Mouse (Mus musculus) left cerebral cortex, adult 2 months (tissue): Measurements from ENCODE around the gene Prpf6. TPM values are rescaled to one million over a fixed set of nuclear protein-coding genes. Genes with fewer than 3 reads are reported as not detected.

Source experiments
- DNase-seq, 2 experiments: peaks; one replicate each; pipeline ENCODE4 v3.0.0; 2021 to 2022; ENCODE audit warnings: low spot score in 2 of 2, mixed read lengths in 1 of 2; ENCODE audit errors: extremely low spot score in 1 of 2
- H3K27ac ChIP-seq: fragments of 200-600 bp; 2 replicates; pipeline ENCODE4 v1.8.1; 2022
- H3K4me3 ChIP-seq: fragments of 200-600 bp; 2 replicates; pipeline ENCODE4 v1.8.1; 2022
- CTCF ChIP-seq: fragments of 200-600 bp; IDR thresholded peaks from 2 replicates; pipeline ENCODE4 v1.8.1; 2022; ENCODE audit warnings: antibody characterized with exemption, mild to moderate bottlenecking, moderate library complexity
- intact Hi-C: fragments of 180-260 bp; cut with DNase I; formaldehyde crosslinking; loops from one replicate; pipeline ENCODE4 v1.15.1; 2025
- long read RNA-seq, 2 experiments: library from polyadenylated mRNA; stranded (forward); transcript quantifications; one replicate each; pipeline ENCODE4 v2.0.0; 2021; ENCODE audit warnings: borderline mapping rate in 2 of 2
- total RNA-seq, 2 experiments: library from RNA; stranded (reverse); gene quantifications; 2 replicates each; pipeline ENCODE4 v1.2.3; 2021

The Prpf6 gene
- total RNA-seq, result 10 to 100 TPM; 54.4 to 57.4 TPM
- long read RNA-seq, experiment 1, transcript Prpf6-201 (21 exons, 3,054 nt), result major isoform, 49 of 56 reads
- long read RNA-seq, experiment 1, partial matches to known transcripts, result 5 of 56 reads
- long read RNA-seq, experiment 1, other reads (novel, unspliced or antisense), result 2 of 56 reads
- long read RNA-seq, experiment 2, transcript Prpf6-201 (21 exons, 3,054 nt), result major isoform, 34 of 39 reads
- long read RNA-seq, experiment 2, partial matches to known transcripts, result 1 of 39 reads
- long read RNA-seq, experiment 2, other reads (novel, unspliced or antisense), result 4 of 39 reads

DNA sequence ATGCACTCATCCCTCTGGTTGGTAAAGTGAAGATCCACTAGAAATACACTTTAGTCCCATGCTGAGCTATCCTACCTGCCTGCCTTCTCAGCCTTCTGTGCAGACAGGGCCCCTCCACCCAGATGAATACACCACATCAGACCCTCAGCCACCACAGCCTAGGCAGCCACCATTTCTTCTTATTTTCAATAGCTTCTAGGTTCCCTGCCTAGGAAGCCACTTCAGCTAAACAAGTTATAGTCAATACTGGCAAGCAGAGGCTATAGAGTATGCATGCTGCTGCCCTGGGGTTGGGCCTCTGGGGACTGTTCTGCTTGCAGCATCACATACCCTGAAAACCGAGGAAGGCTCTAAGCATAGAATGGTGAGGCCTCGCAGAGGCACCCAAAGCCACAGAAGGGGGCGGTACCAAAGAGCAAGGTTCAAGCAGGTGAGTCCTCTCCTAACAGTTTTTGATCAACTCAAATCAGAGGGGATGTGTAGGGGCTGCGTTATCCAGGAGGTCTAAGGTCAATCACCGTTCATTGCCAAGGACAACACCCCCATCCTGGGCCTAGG, at the start of gene Prpf6:
Prpf6 (plus strand) TSS at position 341 of the 558 bp plus-strand sequence.
- DNase-seq, result peak in 1 of 2 experiments; percentile 12
- intact Hi-C loops, result loop anchor here (2.0 kb wide), 1 partner anchor 71 kb away; the partner anchor contains the start of gene Dnajc5
- Histone ChIP-seq H3K27ac (peak within 1 kb of the TSS; percentile 97), H3K4me3 (peak within 1 kb of the TSS; percentile 98)
- no peak for TF ChIP-seq CTCF

DNA sequence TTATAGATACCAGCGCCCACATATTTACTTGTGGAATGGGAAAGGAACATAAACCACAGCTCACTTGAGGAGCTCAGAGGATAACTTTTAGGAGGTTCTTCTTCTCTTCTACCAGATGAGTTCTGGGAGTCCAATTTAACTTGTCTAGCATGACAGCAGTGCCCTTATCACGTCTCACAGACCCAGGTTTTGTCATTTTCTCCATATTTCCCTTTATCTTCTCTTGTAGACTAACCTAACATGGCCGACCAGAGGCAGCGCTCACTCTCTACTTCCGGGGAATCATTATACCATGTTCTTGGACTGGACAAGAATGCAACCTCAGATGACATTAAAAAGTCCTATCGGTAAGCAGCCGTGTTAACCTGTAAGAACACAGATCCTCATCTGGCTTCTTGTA, 45.5 kb upstream of the Prpf6 start:
- no peak for DNase-seq
- Histone ChIP-seq H3K27ac (no peak overlapping the region), H3K4me3 (no peak overlapping the region)
- no peak for TF ChIP-seq CTCF
- intact Hi-C loops, result no loop called here

DNA sequence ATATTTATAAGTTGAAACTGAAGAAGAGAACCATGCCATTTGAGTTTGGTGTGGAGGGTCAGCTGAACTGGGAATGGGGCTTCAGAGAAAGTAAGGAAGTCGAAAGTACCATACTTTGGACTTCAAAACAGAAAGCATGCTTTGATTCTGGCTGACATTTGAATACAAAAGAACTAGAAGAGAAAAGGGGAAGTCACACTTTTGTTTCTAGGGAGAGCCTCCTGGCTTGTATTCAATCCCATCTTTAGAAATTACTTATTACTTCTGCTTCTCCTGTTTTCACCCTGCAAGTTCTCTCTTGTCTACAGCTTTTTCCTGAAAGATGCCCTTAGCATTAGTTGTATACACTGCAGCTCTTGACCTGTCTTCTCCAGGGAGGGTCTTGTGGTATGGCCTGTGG, 43.4 kb upstream of the Prpf6 start:
- no peak for DNase-seq
- Histone ChIP-seq H3K4me3 (no peak overlapping the region), H3K27ac (no peak overlapping the region)
- intact Hi-C loops, result no loop called here
- TF ChIP-seq CTCF, result no peak

GRCm38 (mm10) chr2:181548682-181549081, 43.0 kb upstream of the Prpf6 start:
- Histone ChIP-seq H3K27ac (no peak overlapping the region), H3K4me3 (no peak overlapping the region)
- no peak for DNase-seq
- intact Hi-C loops, result no loop called here
- TF ChIP-seq CTCF, result no peak

GRCm38 (mm10) chr2:181550233-181550632, 41.4 kb upstream of the Prpf6 start:
- Histone ChIP-seq H3K27ac (no peak overlapping the region), H3K4me3 (no peak overlapping the region)
- DNase-seq, result no peak
- intact Hi-C loops, result no loop called here
- TF ChIP-seq CTCF, result no peak

GRCm38 (mm10) chr2:181553772-181554171, 37.9 kb upstream of the Prpf6 start:
- no peak for DNase-seq
- TF ChIP-seq CTCF, result no peak
- no peak overlapping the region for H3K4me3 ChIP-seq
- intact Hi-C loops, result no loop called here
- no peak overlapping the region for H3K27ac ChIP-seq

GRCm38 (mm10) chr2:181567338-181567737, 24.3 kb upstream of the Prpf6 start:
- intact Hi-C loops, result no loop called here
- DNase-seq, result no peak
- Histone ChIP-seq H3K4me3 (no peak overlapping the region), H3K27ac (no peak overlapping the region)
- no peak for TF ChIP-seq CTCF

GRCm38 (mm10) chr2:181568272-181569008, 23.2 kb upstream of the Prpf6 start:
- Histone ChIP-seq H3K27ac (no peak overlapping the region), H3K4me3 (no peak overlapping the region)
- intact Hi-C loops, result no loop called here
- peak; percentile 56 for TF ChIP-seq CTCF
- DNase-seq, result no peak

- intact Hi-C loops, result no loop called here
- no peak overlapping the region for H3K4me3 ChIP-seq
- H3K27ac ChIP-seq, result no peak overlapping the region
- DNase-seq, result no peak
- no peak for TF ChIP-seq CTCF
Measured at GRCm38 (mm10) chr2:181569856-181570255, 21.8 kb upstream of the Prpf6 start.

GRCm38 (mm10) chr2:181570375-181570774, 21.3 kb upstream of the Prpf6 start:
- TF ChIP-seq CTCF, result no peak
- intact Hi-C loops, result no loop called here
- no peak overlapping the region for H3K27ac ChIP-seq
- no peak overlapping the region for H3K4me3 ChIP-seq
- DNase-seq, result no peak

- H3K27ac ChIP-seq, result no peak overlapping the region
- no peak overlapping the region for H3K4me3 ChIP-seq
- no peak for DNase-seq
- TF ChIP-seq CTCF, result no peak
- intact Hi-C loops, result no loop called here
Measured at GRCm38 (mm10) chr2:181570921-181571595, 20.6 kb upstream of the Prpf6 start.
